Mouse (Mus musculus): ENCODE measurements around the gene Ndrg3.
A peak's percentile ranks its signal among the peaks of the same experiment; 100 is the strongest.
"Not testable (repeated sequence)": the region's sequence is repeated elsewhere in the genome, so short reads cannot be mapped to it uniquely, and the experiment has no call there.

Gene Ndrg3

DNA sequence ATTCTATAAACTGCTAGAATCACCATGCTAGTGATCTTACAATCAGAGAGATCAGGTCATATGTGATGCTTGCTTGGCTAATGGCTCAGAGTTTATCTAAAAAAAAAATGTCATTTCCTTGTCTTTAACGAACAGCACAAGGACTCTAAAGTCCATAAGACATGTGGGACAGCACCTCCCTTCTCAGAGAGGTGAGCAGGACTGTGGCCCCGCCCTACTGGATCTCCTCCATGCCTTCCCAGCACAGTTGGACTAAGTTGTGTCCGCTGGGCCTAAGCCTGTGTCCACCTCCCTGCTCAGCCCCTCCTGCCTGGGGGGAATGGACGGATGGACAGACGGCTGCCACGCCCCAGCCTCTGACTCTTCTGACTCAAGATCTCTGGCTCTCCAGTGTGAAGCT lies 56.9 kb downstream of the Ndrg3 start:
- DNase-seq (ENCODE audit: low read depth) = no peak

DNA sequence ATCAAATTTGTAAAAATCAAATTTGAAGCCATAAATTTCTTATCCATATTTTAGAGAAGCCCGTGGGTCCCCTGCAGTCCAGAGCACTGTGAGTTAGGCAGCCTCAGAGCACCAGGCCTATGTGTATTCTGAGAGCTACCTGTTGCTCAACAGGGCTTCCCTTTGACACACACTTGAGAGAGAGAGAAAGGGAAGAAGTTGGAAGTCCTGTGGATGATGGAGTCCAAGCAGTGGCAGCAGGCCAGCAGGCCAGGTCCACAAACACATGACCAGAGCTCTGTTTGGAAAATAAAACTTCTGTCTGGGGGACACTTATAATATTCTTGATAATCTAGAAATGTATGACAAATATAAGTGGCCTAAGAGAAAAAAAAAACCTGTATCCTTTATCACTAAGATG lies 58.4 kb downstream of the Ndrg3 start:
- no peak for DNase-seq (ENCODE audit: low read depth)

DNA sequence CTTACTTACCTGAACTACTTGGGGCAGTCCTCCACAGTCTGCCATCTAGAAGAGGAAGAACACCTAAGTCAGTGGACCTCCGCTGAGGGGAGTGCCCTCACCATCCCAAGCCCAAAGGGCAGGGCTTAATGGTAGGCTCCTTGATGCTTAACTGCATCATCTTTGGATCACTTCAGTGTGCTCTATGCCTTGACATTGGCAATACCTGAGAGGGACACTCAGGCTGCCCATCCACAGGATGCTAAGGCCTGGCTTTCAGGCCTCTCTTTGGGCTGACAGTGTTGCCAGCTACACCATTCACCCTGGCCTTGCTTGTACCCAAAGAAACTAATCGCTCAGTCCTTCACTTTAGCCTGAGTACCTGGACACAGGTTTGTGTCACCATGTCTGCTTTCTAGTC lies 60.4 kb downstream of the Ndrg3 start:
- no peak for DNase-seq (ENCODE audit: low read depth)

DNA sequence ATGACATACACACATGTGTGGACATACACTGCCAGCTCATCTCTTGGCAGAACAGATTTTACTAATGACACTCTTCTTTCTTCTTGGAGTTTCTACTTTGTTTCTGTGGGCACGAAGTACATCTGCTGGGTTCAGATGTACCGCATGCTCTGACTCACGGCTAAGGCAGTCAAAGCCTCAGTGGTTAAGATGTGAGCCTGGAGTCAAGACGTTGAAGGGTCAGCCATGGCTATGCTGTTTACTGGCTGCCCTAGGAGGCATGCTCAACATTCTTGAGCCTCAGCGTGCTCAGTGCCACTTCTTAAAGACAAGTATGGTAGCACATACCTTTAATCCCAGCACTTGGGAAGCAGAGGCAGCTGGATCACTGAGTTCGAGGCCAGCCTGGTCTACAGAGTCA lies 61.3 kb downstream of the Ndrg3 start:
- DNase-seq (ENCODE audit: low read depth) = no peak

DNA sequence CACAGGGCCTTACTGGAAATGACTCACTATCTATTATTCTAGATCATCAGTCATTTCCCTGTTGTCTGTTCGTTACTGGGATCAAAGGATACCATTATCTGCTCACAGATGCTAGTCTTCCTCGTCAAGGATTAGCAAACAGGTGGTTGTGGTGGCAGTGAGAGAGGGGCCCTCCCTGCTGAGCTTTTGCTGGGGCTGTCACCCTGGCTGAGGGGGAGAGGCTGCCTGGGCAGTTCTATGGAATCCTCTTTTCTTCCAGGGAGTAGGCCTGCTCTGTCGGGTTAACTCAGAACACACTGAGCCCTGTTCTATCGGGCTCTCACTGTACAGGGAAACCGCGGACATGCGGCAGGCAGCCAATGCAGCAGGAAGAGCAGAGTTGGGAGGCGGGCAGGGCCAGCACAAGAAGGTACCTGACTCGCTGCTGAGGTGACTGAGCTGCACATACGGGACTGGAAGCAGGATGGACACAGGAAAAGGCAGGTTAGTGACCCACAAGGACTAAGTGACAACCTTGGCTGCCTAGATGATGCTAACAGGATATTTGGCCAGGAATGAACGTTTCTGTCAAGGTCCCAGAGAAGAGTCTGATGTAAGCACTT lies 62.2 kb downstream of the Ndrg3 start:
- no peak for DNase-seq (ENCODE audit: low read depth)

DNA sequence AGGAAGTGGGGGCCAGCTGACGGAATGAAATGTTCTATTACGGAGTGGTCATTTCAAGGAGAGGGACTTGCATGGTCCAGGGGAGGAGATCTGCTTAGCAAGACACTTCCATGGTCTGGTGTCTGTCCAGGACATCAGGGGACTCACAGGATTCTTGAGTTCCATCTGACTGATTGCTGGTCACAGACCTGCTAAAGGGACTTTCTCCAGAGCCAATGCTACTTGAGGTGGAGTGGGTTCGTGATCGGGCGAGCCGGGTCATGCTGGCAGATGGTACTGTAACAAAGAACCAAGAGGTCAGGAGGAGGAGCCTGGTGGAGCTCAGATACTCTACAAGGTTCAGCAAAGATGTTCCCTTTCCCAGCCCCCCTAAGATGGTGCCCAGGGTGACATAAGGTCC lies 63.2 kb downstream of the Ndrg3 start:
- no peak for DNase-seq (ENCODE audit: low read depth)

DNA sequence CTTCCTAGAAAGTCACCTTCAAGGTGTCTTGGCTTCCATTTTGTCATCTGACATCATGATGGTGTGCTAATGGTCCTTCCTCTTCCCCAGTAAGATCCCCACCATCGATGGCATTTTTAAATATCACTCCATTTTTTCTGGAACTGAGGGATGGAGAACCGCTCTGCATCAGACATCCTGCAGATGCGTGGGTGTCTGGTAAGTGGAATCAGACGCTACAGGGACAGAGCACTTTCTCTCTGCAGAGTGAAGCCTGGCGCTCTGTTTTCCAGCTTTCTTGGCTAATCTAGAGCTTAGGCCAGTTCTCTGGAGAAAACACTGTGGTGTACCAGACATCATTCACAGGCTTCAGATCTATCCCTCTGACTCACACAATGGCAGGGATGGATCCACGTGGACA lies 64.2 kb downstream of the Ndrg3 start:
- DNase-seq (ENCODE audit: low read depth) = no peak

DNA sequence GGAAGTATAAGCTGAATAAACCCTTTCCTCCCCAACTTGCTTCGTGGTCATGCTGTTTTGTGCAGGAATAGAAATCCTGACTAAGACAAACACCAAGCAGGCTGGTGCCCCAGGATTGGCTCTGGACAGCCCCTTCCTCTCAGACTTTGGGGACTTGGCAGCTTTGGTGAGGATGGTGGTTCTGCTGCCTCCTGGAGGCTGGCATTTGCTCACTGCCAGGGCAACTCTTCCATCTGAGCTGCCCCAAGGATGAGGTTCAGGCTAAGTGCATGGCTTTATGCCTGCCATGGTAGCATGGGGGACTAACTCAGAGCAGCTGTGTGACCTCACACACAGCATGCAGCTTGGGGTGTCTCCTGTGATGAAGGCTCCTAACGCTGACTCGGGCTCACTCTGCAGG lies 66.2 kb downstream of the Ndrg3 start:
- not testable (repeated sequence) for DNase-seq (ENCODE audit: low read depth)

DNA sequence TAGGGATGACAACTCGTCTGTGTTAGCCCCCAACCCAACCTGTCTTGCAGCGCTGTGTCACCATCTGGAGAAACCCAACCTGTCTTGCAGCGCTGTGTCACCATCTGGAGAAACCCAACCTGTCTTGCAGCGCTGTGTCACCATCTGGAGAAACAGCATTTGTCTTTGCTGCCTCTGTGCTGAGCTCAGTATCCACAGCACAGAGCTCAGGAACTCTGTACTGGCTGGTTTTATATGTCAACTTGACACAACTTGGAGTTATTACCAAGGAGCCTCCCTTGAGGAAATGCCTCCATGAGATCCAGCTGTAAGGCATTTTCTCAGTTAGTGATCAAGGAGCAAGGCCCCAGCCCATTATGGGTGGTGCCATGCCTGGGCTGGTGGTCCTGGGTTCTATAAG lies 66.8 kb downstream of the Ndrg3 start:
- DNase-seq (ENCODE audit: low read depth) = not testable (repeated sequence)

DNA sequence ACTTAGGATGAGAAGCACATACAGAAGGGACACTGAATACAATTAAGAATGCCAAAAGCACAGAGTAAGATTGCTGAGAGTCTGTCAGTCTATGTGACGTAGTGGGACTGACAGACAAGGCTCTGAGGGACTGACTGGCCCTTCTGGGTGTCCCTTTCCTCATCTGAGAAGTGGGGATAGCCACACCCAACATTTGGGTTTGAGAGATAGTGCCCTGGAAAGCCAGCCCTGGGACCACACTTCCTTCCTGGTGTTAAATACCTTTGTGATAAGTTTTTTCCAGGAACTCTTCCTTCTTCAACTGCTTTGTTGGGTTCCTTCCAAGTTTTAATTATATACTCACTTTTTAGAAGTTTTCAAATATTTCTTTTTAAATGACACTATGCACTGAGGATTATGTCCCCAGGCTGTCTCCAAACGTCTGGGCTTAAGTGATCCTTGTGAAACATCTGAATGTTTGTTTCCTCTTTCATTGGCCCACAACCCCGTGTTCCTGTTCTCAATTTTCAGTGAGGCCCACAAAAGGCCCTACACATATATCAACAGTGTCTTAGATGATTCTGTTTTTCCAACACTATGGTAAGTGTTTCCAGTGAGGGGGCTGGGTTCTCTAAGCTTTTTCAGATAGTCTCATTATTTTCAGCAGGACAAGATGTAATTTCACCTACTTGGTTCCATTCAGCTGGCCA lies 67.5 kb downstream of the Ndrg3 start:
- DNase-seq (ENCODE audit: low read depth) = peak; percentile 82

DNA sequence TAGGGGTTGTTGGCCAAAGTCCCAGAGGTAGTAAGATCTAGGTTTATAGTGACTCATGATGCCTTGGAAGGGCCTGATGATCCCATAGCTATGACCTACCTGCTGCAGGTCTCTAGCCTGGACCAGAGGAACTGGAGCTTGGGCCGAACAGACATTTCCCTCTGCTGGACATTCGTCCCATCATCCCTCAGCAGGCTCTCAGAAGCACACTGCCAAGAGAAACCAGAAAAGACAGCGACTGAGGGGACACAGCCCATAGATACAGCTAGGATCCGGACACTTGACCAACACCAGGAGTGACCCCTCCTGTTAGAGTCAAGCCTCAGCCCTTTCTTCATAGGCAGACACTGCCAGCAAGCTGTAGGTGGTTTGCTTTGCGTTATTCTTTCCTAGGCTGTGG lies 68.8 kb downstream of the Ndrg3 start:
- DNase-seq (ENCODE audit: low read depth) = no peak

DNA sequence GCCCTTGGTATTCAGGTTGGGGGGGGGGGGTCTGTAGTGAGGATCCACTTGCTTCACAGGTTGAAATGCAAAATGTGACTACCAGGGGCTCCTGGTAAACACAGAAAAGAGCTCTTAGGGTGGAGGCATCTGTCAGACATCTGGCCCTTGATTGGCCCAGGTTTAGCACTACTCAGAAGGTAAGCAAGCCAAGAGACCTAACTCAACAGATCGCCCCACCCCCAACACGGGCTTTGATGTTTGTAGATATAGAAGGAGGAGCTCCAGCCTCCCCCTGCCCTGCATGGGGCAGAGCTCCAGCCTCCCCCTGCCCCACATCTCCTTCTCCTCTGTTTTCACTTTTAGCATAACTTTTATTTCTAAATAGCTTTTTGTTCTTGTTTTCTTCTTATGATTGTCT lies 72.1 kb downstream of the Ndrg3 start:
- no peak for DNase-seq (ENCODE audit: low read depth)

DNA sequence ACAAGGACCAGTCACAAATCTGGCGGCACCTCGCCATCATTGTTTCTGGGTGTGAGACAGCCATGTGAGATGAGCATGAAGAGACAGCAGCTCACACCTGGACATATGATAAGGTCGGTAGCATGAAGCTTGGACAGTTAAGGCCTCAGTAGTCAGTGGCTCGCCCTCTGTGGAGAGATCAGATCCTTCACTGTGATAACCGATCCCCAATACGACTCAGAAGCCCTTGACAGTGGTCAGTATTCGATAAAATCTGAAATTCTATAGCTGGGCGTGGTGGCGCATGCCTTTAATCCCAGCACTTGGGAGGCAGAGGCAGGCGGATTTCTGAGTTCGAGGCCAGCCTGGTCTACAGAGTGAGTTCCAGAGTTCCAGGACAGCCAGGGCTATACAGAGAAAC lies 72.7 kb downstream of the Ndrg3 start:
- not testable (repeated sequence) for DNase-seq (ENCODE audit: low read depth)

DNA sequence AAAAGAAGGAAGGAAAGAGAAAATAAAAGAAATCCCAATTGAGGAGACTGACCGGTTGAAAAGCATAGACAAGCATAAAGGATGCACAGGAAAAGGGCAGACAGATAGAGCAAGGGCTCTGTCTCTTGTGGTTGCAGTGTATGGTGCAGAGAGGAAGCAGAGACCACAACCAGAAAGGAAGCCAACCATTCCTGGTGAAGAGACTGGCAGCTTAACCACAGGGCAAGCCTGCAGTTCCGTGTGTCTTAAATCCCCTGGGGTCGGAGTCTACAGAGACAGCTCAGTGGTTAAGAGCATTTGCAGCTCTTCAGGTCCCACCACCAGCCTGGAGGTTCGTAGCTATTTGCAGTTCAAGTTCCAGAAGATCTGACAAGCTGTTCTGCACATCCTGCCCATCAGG lies 73.3 kb downstream of the Ndrg3 start:
- DNase-seq (ENCODE audit: low read depth) = no peak

DNA sequence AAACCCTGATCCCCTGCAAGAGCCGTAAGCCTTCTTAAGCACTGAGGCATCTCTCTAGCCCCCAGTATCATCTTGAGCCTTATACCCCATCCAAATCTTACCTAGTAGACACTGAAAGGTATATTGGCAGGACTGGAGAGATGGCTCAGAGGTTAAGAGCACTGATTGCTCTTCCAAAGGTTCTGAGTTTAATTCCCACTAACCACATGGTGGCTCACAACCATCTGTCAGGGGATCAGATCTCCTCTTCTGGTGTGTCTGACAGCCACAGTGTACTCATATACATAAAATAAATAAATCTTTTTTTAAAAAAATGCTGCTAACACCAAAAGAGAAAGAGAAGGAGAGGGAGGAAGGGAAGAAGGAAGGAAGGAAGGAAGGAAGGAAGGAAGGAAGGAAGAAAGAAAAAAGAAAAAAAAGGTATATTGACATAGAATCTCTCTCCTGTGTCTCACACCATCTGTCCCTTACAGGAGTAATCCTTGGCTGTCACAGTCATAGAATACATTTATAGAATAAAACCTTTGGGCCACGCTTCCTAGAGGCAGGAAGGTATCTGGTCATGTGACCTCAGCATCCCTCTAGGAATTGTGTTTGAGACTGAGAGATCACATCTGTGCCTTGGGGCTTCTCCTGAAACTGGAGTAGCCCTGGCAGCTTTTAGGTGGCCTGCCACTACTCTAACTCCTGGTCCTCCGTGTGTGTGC lies 75.3 kb downstream of the Ndrg3 start:
- no peak for DNase-seq (ENCODE audit: low read depth)

DNA sequence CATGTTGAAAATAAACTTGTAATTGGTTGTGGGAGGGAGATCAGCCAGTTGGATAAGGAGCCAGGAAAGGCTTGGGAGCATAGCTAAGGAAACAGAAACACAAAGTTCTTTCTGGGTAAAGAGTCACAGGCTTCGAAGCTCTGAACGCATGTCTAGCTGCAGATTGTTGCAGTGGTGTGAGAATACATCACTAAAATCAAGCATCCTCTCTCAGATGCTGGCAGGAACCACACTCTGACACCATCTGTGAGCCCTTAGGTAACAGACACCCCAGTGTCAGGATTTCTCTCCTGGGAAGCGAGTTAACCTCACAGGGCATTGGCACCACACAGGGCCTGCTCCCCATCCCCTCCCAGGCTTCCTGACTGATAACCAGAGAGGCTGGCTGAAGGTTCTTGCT lies 76.3 kb downstream of the Ndrg3 start:
- no peak for DNase-seq (ENCODE audit: low read depth)

DNA sequence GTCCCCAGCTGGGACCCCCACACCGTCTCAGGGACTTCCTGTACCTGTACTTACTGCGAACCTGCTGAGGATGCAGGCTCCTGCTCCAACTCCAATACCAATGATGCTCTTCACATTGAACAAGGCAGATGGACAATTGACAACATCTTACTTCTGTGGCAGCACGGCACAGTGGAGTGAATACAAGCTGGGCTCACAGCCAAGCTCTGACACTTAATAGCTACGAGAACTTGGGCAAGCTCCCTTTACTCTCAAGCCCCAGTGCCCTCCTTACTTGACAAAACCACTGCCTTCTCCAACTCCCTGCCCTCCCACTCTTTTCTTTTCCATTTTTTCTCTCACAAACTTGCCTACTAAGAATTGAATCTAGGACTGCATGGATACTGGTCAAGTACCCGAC lies 78.7 kb downstream of the Ndrg3 start:
- no peak for DNase-seq (ENCODE audit: low read depth)

DNA sequence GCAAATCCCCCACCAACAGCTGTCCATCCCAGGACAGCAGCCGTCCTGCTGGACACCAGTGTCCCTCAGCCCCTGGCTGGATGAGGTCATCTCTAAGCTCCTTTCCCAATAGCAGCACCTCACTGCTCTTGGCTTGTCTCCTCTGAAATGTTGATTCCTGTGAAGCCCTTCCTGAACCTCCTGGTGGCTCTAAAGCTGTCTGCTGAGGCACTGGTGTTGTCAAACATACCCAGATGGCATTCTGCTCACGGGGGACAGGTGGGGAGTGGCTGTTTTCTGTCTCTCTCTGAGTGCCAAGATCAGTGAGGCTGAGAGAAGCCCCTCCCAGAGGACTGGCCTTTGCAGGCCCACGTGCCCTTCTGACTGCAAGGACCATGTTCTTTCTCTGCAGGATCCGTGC lies 85.9 kb downstream of the Ndrg3 start:
- not testable (repeated sequence) for DNase-seq (ENCODE audit: low read depth)

DNA sequence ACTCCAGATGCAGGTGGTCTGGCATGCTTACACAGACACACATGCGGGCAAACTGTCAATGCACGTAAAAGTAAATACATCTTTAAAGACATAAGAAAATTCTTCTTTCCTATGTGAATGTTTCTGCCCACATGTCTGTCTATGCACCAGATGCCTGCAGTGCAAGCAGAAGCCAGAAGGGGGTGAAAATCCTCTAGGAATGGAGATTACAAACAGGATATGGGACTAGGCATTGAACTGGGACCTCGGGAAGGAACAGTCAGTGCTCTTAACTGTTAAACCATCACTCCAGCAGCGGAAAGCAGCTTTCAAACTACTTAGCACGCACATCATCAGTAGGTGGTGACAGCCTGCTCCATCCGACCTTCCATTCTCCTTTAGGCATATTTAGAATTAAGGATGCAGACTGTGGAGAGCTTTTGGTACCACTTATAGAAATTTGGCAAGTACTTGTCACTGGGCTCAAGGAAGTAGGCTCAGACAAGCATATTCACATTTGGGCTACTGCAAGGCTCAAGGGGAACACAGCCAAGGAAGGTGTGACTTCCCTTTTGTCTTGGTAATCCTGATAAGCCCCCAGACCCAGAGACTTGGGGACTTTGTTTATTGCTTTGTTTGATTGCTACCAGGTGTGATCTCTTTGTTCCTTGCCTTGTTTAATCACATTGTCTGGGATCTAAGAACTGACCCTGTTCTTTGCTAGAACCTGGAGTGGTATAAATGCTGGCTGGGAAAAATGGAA lies 86.7 kb downstream of the Ndrg3 start:
- DNase-seq (ENCODE audit: low read depth) = no peak

DNA sequence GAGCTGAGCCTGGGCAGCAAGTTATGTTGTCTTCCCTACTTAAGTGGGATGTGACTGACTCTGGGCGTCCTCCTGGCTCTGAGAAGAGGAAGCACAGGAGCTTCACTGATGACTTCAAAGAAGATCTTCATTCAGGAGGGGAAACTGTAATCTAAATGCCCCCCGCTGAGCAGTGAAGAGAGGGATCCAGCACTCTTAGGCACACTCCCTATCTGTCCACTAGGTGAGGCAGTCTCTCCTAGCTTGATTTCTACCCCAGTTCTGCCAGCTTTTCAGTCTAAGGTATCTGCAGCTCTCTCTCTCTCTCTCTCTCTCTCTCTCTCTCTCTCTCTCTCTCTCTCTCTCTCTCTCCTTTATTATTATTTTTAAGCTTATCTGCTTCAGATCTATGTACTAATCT lies 88.5 kb downstream of the Ndrg3 start:
- DNase-seq (ENCODE audit: low read depth) = no peak

DNA sequence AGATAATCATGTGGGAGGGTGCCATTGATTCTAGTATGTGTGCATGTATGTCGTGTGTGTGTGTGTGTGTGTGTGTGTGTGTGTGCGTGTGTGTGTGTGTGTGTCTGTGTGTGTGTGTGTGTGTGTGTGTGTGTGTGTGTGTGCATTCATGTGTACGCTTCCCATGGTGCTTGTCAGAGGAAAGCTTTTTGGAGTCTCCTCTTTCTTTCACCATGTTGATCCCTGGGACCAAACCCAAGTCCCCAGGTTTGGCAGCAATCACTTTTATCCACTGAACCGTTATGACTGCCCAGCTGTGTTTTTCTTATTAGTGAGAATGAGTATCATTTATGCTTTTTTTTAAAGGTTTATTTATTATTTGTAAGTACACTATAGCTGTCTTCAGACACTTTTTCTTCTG lies 89.4 kb downstream of the Ndrg3 start:
- DNase-seq (ENCODE audit: low read depth) = not testable (repeated sequence)

DNA sequence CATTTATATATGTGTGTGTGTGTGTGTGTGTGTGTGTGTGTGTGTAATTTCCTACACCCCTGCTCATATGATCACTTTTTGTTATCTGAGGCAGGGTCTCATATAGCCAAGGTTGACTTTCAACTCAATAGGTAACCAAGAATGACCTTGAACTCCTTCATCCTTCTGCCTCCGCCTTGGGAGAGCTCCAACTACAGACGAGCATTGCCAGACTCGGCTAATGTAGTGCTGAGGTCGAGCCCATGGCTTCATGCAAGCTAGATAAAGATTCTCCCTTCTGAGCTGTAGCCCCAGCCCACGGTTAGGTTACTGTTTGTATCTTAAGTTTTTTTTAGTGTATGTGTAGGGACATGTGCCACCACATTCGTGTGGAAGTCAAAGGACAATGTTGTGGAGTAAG lies 90.0 kb downstream of the Ndrg3 start:
- DNase-seq (ENCODE audit: low read depth) = no peak

DNA sequence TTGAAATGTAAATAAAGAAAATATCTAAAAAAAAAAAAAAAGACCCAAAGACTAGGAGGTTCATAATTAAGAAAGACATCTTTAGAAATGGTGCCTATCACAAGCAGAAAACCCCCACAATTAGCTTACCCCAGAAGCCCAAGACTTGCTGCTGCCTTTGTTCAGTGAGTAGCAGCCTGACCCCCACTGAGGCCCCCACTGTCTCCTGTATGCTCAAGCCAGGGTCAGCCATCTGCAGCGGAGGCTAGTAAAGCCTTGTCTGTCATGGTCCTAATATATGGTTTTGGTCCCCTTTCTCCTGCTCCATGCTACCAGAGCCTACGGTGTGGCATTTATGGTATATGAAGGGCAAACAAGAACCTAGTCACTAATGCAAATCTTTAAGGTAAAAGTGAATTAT lies 90.5 kb downstream of the Ndrg3 start:
- no peak for DNase-seq (ENCODE audit: low read depth)
